ENCODE assay signal across 1 mouse cellular context in genomic region chr13:97743229-97743988, GRCm38 (mm10).
A peak's percentile ranks its signal among the peaks of the same experiment; 100 is the strongest.
TF ChIP-seq lines count a peak whose summit lies in the region.

No protein-coding gene starts in this region.

TF ChIP-seq in MEL, 35 proteins besides CTCF, POLR2A, EP300 and RAD21 (continued from another document):
- TF ChIP-seq NELFE (IDR thresholded peaks at IDR 0.05; ENCODE audit: low read depth, low read length) (0 out of 2 replicates have a peak, but pooled peaks have one; percentile 15), SIN3A (IDR thresholded peaks at IDR 0.05; ENCODE audit: low read length) (peak; percentile 57), KAT2A (conservative IDR thresholded peaks at IDR 0.05; ENCODE audit: low read depth, low read length) (no peak)
TF ChIP-seq in MEL: peak in this region for 17.
